Mouse (Mus musculus) hematopoietic stem cell, adult 5-6 weeks (primary cell): Measurements from ENCODE around the gene Mogat2. TPM values are rescaled to one million over a fixed set of nuclear protein-coding genes. Genes with fewer than 3 reads are reported as not detected.

Experiments
- ATAC-seq, 2 experiments: fragments of 125-278 bp in 1 of 2; replicated peaks in 1 of 2; 2 replicates each; pipeline ENCODE4 v1.8.0; 2016 to 2017; ENCODE audit warnings: inconsistent platforms in 2 of 2, mild to moderate bottlenecking in 2 of 2, moderate number of reproducible peaks in 2 of 2, low read depth in 1 of 2, moderate TSS enrichment in 1 of 2; ENCODE audit not compliant: low FRiP score in 2 of 2, poor library complexity in 2 of 2, severe bottlenecking in 2 of 2, insufficient read depth in 1 of 2, low TSS enrichment in 1 of 2
- total RNA-seq: library from RNA; stranded (forward); fragments of 172-1452, 232-1000 nt; gene quantifications from 2 replicates; pipeline ENCODE4 v1.2.3, GENCODE M21; 2017

Mogat2 gene
- total RNA-seq, 1 experiment from 2014 or later: 0.84 TPM

- peak in 1 of 2 experiments; percentile 24; a peak in 1 of 4 replicates for ATAC-seq
These were observed 56.6 kb downstream of the Mogat2 start for GRCm38 (mm10) chr7:99181619-99182431.

GRCm38 (mm10) chr7:99180162-99180561 is 58.3 kb downstream of the Mogat2 start:
- ATAC-seq: no peak

- no peak for ATAC-seq
These were observed 59.1 kb downstream of the Mogat2 start for GRCm38 (mm10) chr7:99179271-99179670.

- ATAC-seq: no peak
These were observed 61.0 kb downstream of the Mogat2 start for GRCm38 (mm10) chr7:99177386-99177785.

GRCm38 (mm10) chr7:99175666-99176065 is 62.8 kb downstream of the Mogat2 start:
- ATAC-seq: no peak

GRCm38 (mm10) chr7:99175118-99175517 is 63.3 kb downstream of the Mogat2 start:
- no peak for ATAC-seq

GRCm38 (mm10) chr7:99174006-99174405 is 64.4 kb downstream of the Mogat2 start:
- no peak for ATAC-seq

- ATAC-seq: peak; percentile 44 to 70
These were observed 65.5 kb downstream of the Mogat2 start for GRCm38 (mm10) chr7:99172898-99173297.

GRCm38 (mm10) chr7:99171730-99172463 is 66.5 kb downstream of the Mogat2 start:
- no peak for ATAC-seq

GRCm38 (mm10) chr7:99170519-99170918 is 67.9 kb downstream of the Mogat2 start:
- no peak for ATAC-seq

GRCm38 (mm10) chr7:99169717-99170403 is 68.6 kb downstream of the Mogat2 start:
- ATAC-seq: no peak

Other genes starting within 250 kb of the Mogat2 start
- gene Uvrag, start 97.5 kb downstream of the Mogat2 start, total RNA-seq: 34.4 and 39.3 TPM in 2 replicates
- gene Dgat2, start 55.9 kb downstream of the Mogat2 start, total RNA-seq: 0.69 and 5.9 TPM in 2 replicates
- gene Map6, start 28.8 kb upstream of the Mogat2 start, total RNA-seq: 0.20 TPM in 1 of 2 replicates, not detected in the other
- gene Serpinh1, start 114.6 kb upstream of the Mogat2 start, total RNA-seq: 3.1 and 5.0 TPM in 2 replicates
- gene Gdpd5, start 142.8 kb upstream of the Mogat2 start, total RNA-seq: 0.15 and 0.25 TPM in 2 replicates
- 3.4 TPM in 1 of 2 replicates, not detected in the other for gene Klhl35, start 227.4 kb upstream of the Mogat2 start, total RNA-seq
- gene Rps3, start 245.1 kb upstream of the Mogat2 start, total RNA-seq: 2,540 and 2,778 TPM in 2 replicates